Mouse (Mus musculus) forebrain, embryonic 14.5 days (tissue): ENCODE results near the gene Klhdc1. TPM values are rescaled to one million over a fixed set of nuclear protein-coding genes. Genes with fewer than 3 reads are reported as not detected.

Source experiments
- ATAC-seq: fragments of 200-750 bp; cut with Nextera tagmentation; 2 replicates; pipeline ENCODE4 v1.8.0; 2017; ENCODE audit warnings: mild to moderate bottlenecking, moderate library complexity
- DNase-seq: peaks from one replicate; pipeline ENCODE4 v3.0.0-alpha.2; 2015; ENCODE audit warnings: low spot score
- H3K27ac ChIP-seq: fragments of 300-500 bp; sonication (generic); 2 replicates; pipeline ENCODE4 v1.5.1; 2014; ENCODE audit warnings: low read depth, mild to moderate bottlenecking, control low read depth, low read length, moderate library complexity
- H3K27me3 ChIP-seq: fragments of 300-500 bp; sonication (generic); replicated peaks from 2 replicates; pipeline ENCODE4 v1.6.1; 2014; ENCODE audit warnings: low read length, control low read depth, mixed read lengths; ENCODE audit not compliant: control insufficient read depth, insufficient read depth
- H3K36me3 ChIP-seq: fragments of 300-500 bp; sonication (generic); 2 replicates; pipeline ENCODE4 v1.6.1; 2014; ENCODE audit warnings: low read length, control low read depth; ENCODE audit not compliant: control insufficient read depth, insufficient read depth
- H3K4me1 ChIP-seq: fragments of 300-500 bp; sonication (generic); 2 replicates; pipeline ENCODE4 v1.6.1; 2014; ENCODE audit warnings: antibody characterized with exemption, low read length, control low read depth; ENCODE audit not compliant: control insufficient read depth, insufficient read depth
- H3K4me2 ChIP-seq: fragments of 300-500 bp; sonication (generic); 2 replicates; pipeline ENCODE4 v1.6.1; 2014; ENCODE audit warnings: mild to moderate bottlenecking, control low read depth, low read length
- H3K4me3 ChIP-seq: fragments of 300-500 bp; sonication (generic); 2 replicates; pipeline ENCODE4 v1.5.1; 2014; ENCODE audit warnings: low read depth, low read length, control low read depth
- H3K9ac ChIP-seq: fragments of 300-500 bp; sonication (generic); 2 replicates; pipeline ENCODE4 v1.6.1; 2014; ENCODE audit warnings: mild to moderate bottlenecking, low read length, control low read depth, moderate library complexity
- H3K9me3 ChIP-seq: fragments of 300-500 bp; sonication (generic); replicated peaks from 2 replicates; pipeline ENCODE4 v1.6.1; 2016; ENCODE audit warnings: low read length, control low read depth, mixed read lengths; ENCODE audit not compliant: control insufficient read depth
- WGBS: fragments of 180-500 bp; shearing (Covaris S2); extraction: QIAGEN DNeasy Blood & Tissue Kit; methylation state at CpG from one replicate; pipeline ENCODE4 v1.1.7; 2014; 5-methylcytosine and 5-hydroxymethylcytosine counted together
- polyA plus RNA-seq: library from polyadenylated mRNA; unstranded; fragments of >200 nt; fragmentation: Nextera tagmentation; extraction: Ambion mirVana; gene quantifications from 2 replicates; pipeline ENCODE4 v1.2.1, GENCODE M21; 2014

Klhdc1 gene
- polyA plus RNA-seq, 1 experiment from 2014 or later = 11.9 TPM

DNA sequence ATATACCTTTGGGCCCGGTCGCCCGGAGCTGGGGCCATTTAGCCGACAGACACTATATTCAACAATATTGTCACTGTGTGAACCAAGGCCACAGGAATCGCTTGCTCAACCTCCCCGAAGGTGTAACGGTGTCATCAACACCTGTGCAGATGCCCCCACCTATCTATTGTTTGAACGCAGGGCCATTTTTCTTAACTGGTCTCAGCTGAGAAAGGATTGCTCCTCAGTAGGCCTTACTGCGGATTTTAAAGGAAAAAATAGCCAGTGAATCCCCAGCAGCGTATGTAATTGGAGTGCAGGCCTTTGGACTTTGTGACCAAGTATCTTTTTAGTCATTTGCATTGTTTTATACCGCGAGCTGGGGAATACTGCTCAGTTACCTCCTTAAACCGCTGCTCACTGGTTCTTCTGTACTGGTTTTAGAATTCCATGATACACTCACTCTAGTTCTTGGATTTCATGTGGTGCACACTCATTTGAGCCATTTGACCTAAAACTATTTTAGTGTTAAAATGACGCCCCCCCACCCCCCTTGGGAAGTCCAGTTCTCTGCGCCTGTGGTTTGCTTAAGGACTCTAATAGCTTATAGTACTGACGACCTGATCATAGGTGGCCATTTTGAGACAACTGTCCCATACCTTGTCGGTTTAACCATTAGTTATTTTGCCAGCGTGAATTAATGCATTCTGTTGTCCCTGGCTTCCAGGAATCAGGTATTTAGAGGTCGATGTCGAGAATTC is 56.6 kb downstream of the Klhdc1 start:
- Histone ChIP-seq H3K27me3 (no peaks in the 10 kb centered on the region), H3K4me2 (peak overlapping the region; percentile 56), H3K27ac (peak overlapping the region; percentile 95), H3K9me3 (no peaks in the 10 kb centered on the region), H3K4me1 (peaks cover 8% of the 10 kb centered on the region), H3K9ac (peak overlapping the region; percentile 99), H3K36me3 (peaks cover 24% of the 10 kb centered on the region), H3K4me3 (peak overlapping the region; percentile 99)
- no peak for ATAC-seq
- peak; percentile 9 for DNase-seq
- WGBS = 18% methylated on average over 20 of the region's 20 CpGs

DNA sequence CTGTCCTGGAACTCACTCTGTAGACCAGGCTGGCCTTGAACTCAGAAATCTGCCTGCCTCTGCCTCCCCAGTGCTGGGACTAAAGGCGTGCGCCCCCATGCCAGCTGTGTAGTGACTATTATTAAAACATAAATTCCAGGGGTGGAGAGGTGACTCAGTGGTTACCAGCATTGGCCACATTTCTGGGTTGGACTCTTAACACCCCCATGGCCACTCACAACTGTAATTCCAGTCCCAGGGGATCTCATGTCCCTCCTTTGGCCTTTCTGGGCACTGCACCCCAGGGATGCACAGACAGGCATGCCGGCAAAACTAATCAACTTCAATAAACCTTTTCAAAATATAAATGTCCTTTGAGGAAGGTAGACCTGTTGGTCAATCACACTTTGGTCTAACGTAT is 57.3 kb downstream of the Klhdc1 start:
- Histone ChIP-seq H3K36me3 (peaks cover 31% of the 10 kb centered on the region), H3K27me3 (no peaks in the 10 kb centered on the region), H3K4me2 (peak overlapping the region; percentile 56), H3K4me3 (no peak overlapping the region), H3K9me3 (no peaks in the 10 kb centered on the region), H3K4me1 (peaks cover 8% of the 10 kb centered on the region), H3K9ac (no peak overlapping the region), H3K27ac (no peak overlapping the region)
- DNase-seq = no peak
- WGBS = 87% methylated on average over 4 of the region's 4 CpGs
- ATAC-seq = no peak

DNA sequence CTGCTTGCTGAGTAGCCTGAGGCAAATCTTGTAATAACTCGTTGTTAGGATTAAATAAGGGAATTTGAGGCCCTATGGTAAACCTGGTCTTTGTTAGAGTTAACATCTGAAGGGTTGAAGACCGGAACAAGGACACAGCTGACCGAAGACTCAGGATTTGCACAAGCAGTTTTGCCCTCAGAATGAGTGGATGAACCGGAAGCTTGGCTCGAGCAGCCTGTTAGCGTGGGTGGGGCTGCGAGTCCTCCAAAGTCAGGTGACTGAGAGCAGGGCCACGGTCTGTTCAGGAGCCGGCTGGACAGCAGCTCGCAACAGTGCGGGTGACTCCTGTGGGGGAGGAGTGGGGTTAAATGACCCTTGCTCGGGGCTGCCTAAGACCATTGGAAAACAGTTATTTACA is 58.3 kb downstream of the Klhdc1 start:
- Histone ChIP-seq H3K9me3 (no peaks in the 10 kb centered on the region), H3K9ac (no peak overlapping the region), H3K36me3 (peaks cover 38% of the 10 kb centered on the region), H3K27me3 (no peaks in the 10 kb centered on the region), H3K4me3 (no peak overlapping the region), H3K27ac (no peak overlapping the region), H3K4me1 (peaks cover 8% of the 10 kb centered on the region), H3K4me2 (peak overlapping the region; percentile 56; the same call in 1 of the 2 replicates)
- DNase-seq (no peak), ATAC-seq (no peak)
- 75% methylated on average over 12 of the region's 12 CpGs for WGBS

DNA sequence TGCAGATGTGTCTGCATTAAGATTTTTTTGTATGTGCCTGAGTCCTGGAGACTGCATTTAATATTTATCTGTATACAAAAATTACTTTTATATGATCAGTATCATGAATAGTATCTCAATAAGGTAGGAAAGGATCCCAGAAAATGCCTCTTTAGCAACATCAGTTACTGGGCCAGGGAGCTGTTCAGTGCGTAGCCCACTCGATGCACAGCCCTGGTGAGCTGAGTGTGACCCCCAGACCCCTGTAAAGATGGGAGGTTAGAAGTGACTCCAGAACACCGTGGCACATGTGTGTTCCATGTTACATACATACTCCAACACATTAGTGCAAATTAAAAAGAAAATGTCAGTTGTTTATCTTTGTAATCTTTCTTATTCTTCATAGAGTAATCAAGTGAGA is 58.9 kb downstream of the Klhdc1 start:
- peaks cover 8% of the 10 kb centered on the region for H3K4me1 ChIP-seq
- ATAC-seq (no peak), DNase-seq (no peak)
- H3K27me3 ChIP-seq = no peaks in the 10 kb centered on the region
- H3K9me3 ChIP-seq = no peaks in the 10 kb centered on the region
- peaks cover 43% of the 10 kb centered on the region for H3K36me3 ChIP-seq
- no peak overlapping the region for H3K9ac ChIP-seq
- no peak overlapping the region for H3K4me3 ChIP-seq
- WGBS = 91% methylated on average over 3 of the region's 3 CpGs
- no peak overlapping the region for H3K4me2 ChIP-seq
- H3K27ac ChIP-seq = no peak overlapping the region

GRCm38 (mm10) chr12:69300391-69300790 is 59.4 kb downstream of the Klhdc1 start:
- Histone ChIP-seq H3K27me3 (no peaks in the 10 kb centered on the region), H3K4me2 (no peak overlapping the region), H3K36me3 (peaks cover 48% of the 10 kb centered on the region), H3K27ac (no peak overlapping the region), H3K9me3 (no peaks in the 10 kb centered on the region), H3K4me3 (no peak overlapping the region), H3K9ac (no peak overlapping the region), H3K4me1 (peaks cover 8% of the 10 kb centered on the region)
- WGBS = 85% methylated on average over 2 of the region's 2 CpGs
- DNase-seq (no peak), ATAC-seq (no peak)

GRCm38 (mm10) chr12:69302171-69302570 is 61.2 kb downstream of the Klhdc1 start:
- Histone ChIP-seq H3K27me3 (no peaks in the 10 kb centered on the region), H3K9ac (no peak overlapping the region), H3K4me2 (no peak overlapping the region), H3K36me3 (peaks cover 66% of the 10 kb centered on the region), H3K4me1 (peaks cover 3% of the 10 kb centered on the region; the same call in 1 of the 2 replicates), H3K4me3 (no peak overlapping the region), H3K27ac (no peak overlapping the region), H3K9me3 (no peaks in the 10 kb centered on the region)
- DNase-seq = no peak
- no peak for ATAC-seq
- 92% methylated on average over 12 of the region's 12 CpGs for WGBS

- DNase-seq (no peak), ATAC-seq (no peak)
- no peak overlapping the region for H3K9ac ChIP-seq
- 89% methylated on average over 2 of the region's 2 CpGs for WGBS
- H3K27me3 ChIP-seq = no peaks in the 10 kb centered on the region
- no peak overlapping the region for H3K4me3 ChIP-seq
- no peak overlapping the region for H3K27ac ChIP-seq
- H3K4me1 ChIP-seq = peaks cover under 1% of the 10 kb centered on the region; the same call in 1 of the 2 replicates
- no peak overlapping the region for H3K4me2 ChIP-seq
- H3K36me3 ChIP-seq = peaks cover 85% of the 10 kb centered on the region
- H3K9me3 ChIP-seq = no peaks in the 10 kb centered on the region
Measured at GRCm38 (mm10) chr12:69304051-69304450, 63.1 kb downstream of the Klhdc1 start.

DNA sequence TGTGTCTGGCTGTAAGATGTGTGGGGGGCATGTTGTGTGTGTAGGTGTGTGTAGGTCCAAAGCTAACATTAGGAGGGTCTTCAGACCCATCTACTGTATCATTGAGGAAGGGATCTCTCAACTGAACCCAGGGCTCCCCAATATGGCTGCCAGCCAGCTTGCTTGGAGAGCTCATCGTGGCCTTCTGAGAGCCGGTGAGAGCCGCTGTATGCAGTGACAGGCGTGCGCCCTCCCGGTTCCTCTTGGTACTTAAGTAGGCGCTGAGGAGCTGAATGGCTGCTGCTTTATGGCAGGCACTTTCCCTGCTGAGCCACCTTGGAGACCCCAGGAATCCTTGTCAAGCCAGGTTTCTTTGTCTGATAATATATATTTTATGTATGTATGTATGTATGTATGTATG is 65.4 kb downstream of the Klhdc1 start:
- H3K9ac ChIP-seq = no peak overlapping the region
- H3K4me1 ChIP-seq = no peaks in the 10 kb centered on the region
- no peak overlapping the region for H3K4me2 ChIP-seq
- no peak overlapping the region for H3K27ac ChIP-seq
- H3K27me3 ChIP-seq = no peaks in the 10 kb centered on the region
- WGBS = 92% methylated on average over 7 of the region's 7 CpGs
- H3K4me3 ChIP-seq = no peak overlapping the region
- no peak for DNase-seq
- H3K36me3 ChIP-seq = peaks cover 95% of the 10 kb centered on the region
- H3K9me3 ChIP-seq = no peaks in the 10 kb centered on the region
- ATAC-seq = no peak

DNA sequence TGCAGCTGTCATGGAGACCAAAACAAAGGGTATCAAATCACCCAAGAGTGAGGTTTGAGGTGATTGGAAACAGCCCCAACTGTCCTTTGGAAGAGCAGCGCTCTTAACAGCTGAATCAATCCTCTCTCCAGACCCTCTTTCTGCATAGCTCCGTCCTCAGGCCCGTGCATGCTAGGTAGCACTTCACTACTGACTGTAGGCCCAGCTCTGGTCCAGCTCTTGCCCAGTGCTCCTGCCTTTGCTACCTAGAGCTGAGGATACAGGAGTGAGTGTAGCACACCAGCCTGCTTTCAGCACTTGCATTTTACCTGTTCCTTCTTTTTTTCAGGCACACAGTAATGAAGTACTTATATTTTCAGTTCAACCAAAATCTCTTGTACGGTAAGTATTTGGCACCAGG is 68.7 kb downstream of the Klhdc1 start:
- ATAC-seq = no peak
- H3K36me3 ChIP-seq = peaks cover 92% of the 10 kb centered on the region
- H3K4me2 ChIP-seq = no peak overlapping the region
- no peaks in the 10 kb centered on the region for H3K27me3 ChIP-seq
- no peak overlapping the region for H3K27ac ChIP-seq
- no peak overlapping the region for H3K4me3 ChIP-seq
- DNase-seq = no peak
- no peaks in the 10 kb centered on the region for H3K9me3 ChIP-seq
- no peak overlapping the region for H3K9ac ChIP-seq
- H3K4me1 ChIP-seq = no peaks in the 10 kb centered on the region
- 94% methylated on average over 4 of the region's 4 CpGs for WGBS
